Mouse (Mus musculus) heart, adult 2 months (tissue): ENCODE results near the gene Nudt3.

Source experiments
- CTCF ChIP-seq: fragments of 200-600 bp; IDR thresholded peaks from 2 replicates; pipeline ENCODE4 v1.8.1; 2022; ENCODE audit warnings: antibody characterized with exemption, mild to moderate bottlenecking, moderate library complexity
- EP300 ChIP-seq: fragments of 200-500 bp; IDR thresholded peaks from 2 replicates; pipeline ENCODE4 v1.6.1; 2011; ENCODE audit warnings: low read depth, low read length, control low read depth; ENCODE audit not compliant: insufficient read depth
- POLR2A ChIP-seq: fragments of 200-500 bp; IDR thresholded peaks from 2 replicates; pipeline ENCODE4 v1.6.1; 2011; ENCODE audit warnings: mild to moderate bottlenecking, low read depth, low read length, control low read depth; ENCODE audit not compliant: insufficient read depth

DNA sequence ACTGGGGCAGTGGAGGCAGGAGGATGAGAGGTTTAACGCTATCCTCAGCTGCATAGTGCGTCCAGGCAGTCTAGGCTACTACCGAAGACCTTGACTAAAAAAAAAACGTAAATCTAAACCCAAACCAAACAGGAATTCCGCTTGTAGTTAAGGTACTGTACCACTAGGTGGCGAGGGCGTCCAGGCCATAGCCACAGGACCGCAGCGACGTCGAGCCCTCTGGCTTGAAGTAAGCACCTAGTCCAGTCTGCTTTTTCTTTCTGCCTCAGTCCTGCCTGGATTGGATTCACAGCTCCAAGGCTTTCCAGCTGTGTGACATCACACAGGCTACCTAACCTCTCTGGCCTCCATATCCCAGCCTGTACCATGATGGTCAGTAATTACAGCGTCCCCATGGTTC, 26.9 kb upstream of the Nudt3 start:
- peak; percentile 90 for TF ChIP-seq CTCF
- no peak for TF ChIP-seq POLR2A
- 0 out of 2 replicates have a peak, but pooled peaks have one; percentile 38 for TF ChIP-seq EP300
